Mouse (Mus musculus) heart, adult 2 months (tissue): ENCODE measurements at regions not wholly inside any gene's neighbourhood (a gene's known extent, or its start where the extent isn't known, plus 50 kb on each side); places are given as distances from the start of the nearest gene placed in this dataset.

ENCODE experiments used
- CTCF ChIP-seq: fragments of 200-600 bp; IDR thresholded peaks from 2 replicates; pipeline ENCODE4 v1.8.1; 2022; ENCODE audit warnings: antibody characterized with exemption, mild to moderate bottlenecking, moderate library complexity
- EP300 ChIP-seq: fragments of 200-500 bp; IDR thresholded peaks from 2 replicates; pipeline ENCODE4 v1.6.1; 2011; ENCODE audit warnings: low read depth, low read length, control low read depth; ENCODE audit not compliant: insufficient read depth
- POLR2A ChIP-seq: fragments of 200-500 bp; IDR thresholded peaks from 2 replicates; pipeline ENCODE4 v1.6.1; 2011; ENCODE audit warnings: mild to moderate bottlenecking, low read depth, low read length, control low read depth; ENCODE audit not compliant: insufficient read depth

GRCm38 (mm10) chr14:47935401-47935800, 185.2 kb upstream of the Peli2 start:
- TF ChIP-seq CTCF (no peak), POLR2A (no peak), EP300 (no peak)
